Mouse (Mus musculus) urinary bladder, adult 2 months (tissue): ENCODE results near the gene Cyp4a31. TPM values are rescaled to one million over a fixed set of nuclear protein-coding genes. Genes with fewer than 3 reads are reported as not detected.
"Not testable (repeated sequence)": the region's sequence is repeated elsewhere in the genome, so short reads cannot be mapped to it uniquely, and the experiment has no call there.

Experiments
- DNase-seq: peaks from one replicate; pipeline ENCODE4 v3.0.0; 2022; ENCODE audit warnings: low spot score
- polyA plus RNA-seq: library from polyadenylated mRNA; depleted of rRNA; stranded (reverse); fragments of >200 nt; gene quantifications from 2 replicates; pipeline ENCODE4 v1.2.3, GENCODE M21; 2012; rRNA removed

Gene Cyp4a31
- not detected in 2 replicates for polyA plus RNA-seq

DNA sequence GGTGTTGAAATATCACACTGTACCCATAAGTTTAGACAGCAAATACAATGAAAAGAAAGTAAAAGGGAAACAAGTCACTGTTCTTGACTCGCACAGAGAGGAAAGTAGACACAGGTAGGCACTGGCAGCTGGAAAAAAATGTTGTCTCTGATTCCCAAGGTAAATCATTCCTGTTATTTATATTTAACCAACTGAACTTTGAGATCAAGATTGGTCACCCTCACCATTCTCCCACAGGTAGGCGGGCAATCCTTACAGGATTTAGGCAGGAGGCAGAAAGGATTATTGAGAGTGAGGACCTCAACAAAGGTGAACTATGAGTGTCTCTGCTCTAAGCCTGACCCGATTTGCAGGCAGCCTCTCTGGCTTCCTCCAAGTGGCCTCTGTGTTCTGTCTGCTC is at the start of gene Cyp4a31:
Gene Cyp4a31, plus strand, starts transcription at position 249 of the 400 bp plus-strand sequence.
- no peak for DNase-seq

- DNase-seq: not testable (repeated sequence)
These were observed 49.5 kb upstream of the Cyp4a31 start for GRCm38 (mm10) chr4:115513964-115514363.

- DNase-seq: not testable (repeated sequence)
These were observed 45.4 kb upstream of the Cyp4a31 start, which contains the start of gene Cyp4a10 for GRCm38 (mm10) chr4:115518000-115518399. Gene Cyp4a10 (plus strand): TSS chr4:115518264.

- no peak for DNase-seq
These were observed 44.0 kb upstream of the Cyp4a31 start for GRCm38 (mm10) chr4:115519444-115519843.

DNA sequence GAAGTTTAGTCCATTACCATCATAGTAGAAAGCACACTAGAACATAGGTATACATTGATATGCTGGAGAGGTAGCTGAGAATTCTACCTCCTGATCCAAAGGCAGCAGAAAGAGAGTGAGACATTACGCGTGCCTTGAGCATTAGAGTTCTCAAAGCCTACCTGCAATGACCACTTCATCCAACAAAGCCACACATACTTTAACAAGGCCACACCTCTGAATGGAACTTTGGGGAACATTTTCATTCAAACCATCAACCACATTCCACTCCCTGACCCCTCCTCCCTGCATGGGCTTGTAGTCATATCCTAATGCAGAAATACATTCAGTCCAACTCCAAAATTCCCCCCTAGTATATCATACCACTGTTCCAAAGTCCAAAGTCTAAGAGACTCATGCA is 41.7 kb upstream of the Cyp4a31 start:
- no peak for DNase-seq

- DNase-seq: no peak
These were observed 18.3 kb upstream of the Cyp4a31 start for GRCm38 (mm10) chr4:115545101-115545500.

DNA sequence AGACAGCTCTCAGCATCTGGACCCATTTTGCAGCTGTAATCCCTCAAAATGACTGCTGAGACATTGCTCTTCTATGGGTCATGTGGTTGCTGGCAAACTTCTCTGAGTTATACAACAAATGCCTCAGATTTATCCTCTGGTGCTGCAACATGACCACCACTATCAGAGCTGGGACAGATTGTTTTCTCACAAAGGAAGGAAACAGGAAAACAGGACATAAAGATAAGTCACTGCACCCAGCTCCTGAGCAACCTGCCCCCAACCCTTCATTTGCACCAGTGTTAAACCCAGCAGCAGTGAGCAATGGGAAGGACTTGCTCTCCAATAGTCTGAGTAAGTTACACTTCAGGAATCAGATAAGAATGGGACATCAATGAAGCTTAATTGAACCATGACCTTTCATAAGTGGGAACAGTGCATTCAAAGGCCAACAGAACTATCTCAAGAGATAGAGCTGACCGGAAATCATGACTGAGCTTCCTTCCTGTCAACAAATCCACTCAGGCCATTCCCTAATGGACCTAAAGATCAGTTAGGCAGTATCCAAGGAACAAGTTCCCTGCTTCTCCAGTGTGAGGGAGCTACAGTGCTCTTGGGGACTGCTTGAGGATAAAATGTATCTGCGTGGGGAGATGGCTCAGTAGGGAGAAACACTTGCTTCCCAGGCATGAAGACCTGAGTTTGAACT is 17.2 kb upstream of the Cyp4a31 start:
- DNase-seq: no peak

DNA sequence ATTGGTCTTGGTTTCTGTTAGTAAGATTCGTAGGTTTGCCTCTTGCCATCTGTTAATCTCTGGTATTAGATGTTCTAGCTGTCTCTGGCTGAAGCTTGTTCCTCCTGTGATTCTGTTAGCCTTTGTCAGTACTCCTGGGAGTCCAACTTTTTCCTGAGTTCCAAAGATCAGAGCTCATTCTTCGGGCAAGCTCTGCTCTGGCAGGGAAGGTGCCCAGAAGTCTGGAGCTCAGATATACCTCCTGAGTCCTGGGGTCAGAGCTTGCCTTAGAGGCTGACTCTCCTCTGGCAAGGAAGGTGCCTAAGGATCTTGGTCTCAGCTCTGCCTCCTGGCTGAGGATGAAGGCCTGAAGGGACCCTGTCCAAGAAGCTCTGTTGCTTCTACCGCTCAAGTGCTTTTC is 10.7 kb upstream of the Cyp4a31 start:
- no peak for DNase-seq

- DNase-seq: no peak
These were observed 7.9 kb upstream of the Cyp4a31 start for GRCm38 (mm10) chr4:115555513-115555912.

DNA sequence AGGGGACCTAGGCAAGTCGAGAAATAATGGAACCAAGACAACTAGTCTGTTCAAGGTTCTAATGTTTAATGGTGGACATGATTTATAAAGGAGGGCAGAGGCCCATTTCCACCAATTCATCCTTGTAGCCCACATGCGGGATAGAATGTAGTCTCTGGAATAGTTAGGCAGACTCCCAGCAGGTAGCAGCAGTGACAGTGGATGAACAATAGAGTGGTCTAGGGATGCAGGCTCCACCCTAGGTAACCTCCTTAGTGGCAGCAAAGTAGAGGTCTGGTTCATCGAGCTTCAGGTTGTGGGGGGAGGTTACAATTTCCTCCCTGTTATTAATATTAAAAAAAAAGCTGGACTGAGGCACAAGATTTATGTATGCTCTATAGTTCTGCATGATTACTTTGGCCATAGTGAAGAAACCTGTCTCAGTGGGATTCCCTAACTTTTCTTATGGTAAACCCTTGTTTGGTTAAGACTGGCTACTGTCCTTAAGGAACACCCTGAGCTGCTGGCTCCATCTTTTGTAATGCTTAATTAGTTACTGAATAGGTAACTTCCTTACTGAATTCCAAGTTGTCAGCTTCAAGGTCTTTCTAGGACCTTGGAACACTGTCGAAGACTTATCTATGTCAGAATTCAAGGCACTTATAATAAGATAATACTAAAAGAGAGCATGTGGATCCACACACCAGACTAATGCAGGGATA is 5.4 kb upstream of the Cyp4a31 start:
- DNase-seq: no peak

DNA sequence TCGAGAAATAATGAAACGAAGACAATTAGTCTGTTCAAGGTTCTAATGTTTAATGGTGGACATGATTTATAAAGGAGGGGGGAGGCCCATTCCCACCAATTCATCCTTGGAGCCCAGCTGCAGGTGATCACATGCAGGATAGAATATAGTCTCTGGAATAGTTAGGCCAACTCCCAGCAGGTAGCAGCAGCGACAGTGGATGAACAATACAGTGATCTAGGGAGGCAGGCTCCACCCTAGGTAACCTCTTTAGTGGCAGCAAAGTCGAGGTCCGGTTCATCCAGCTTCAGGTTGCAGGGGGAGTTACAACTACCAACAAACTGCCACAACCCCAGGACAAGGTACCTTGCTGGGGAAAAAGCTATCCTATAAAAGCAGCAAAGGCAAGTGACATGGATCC is 2.2 kb upstream of the Cyp4a31 start:
- not testable (repeated sequence) for DNase-seq

- not testable (repeated sequence) for DNase-seq
These were observed 1.2 kb downstream of the Cyp4a31 start for GRCm38 (mm10) chr4:115564469-115565225.

GRCm38 (mm10) chr4:115575255-115575654 is 11.8 kb downstream of the Cyp4a31 start:
- no peak for DNase-seq

- no peak for DNase-seq
These were observed 12.3 kb downstream of the Cyp4a31 start for GRCm38 (mm10) chr4:115575776-115576175.

GRCm38 (mm10) chr4:115583036-115583435 is 19.6 kb downstream of the Cyp4a31 start:
- DNase-seq: no peak

DNA sequence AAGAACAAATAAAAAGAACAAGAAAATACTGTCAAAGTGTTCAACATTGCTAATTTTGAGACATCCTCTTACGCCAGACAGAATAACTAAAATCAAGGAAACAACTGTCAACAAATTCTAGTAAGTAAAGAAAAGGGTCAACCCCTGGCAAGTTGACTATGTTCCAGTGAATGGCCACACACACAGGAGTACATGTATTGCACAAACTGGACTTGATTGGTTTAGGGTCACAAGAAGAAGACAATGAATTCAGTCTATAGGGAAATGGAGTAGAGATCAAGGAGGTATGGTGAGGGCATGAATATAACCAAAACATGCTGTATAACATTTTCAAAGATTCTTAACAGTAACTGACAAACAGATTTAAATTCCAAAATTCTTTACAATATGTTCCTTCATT is 32.9 kb downstream of the Cyp4a31 start:
- DNase-seq: no peak

DNA sequence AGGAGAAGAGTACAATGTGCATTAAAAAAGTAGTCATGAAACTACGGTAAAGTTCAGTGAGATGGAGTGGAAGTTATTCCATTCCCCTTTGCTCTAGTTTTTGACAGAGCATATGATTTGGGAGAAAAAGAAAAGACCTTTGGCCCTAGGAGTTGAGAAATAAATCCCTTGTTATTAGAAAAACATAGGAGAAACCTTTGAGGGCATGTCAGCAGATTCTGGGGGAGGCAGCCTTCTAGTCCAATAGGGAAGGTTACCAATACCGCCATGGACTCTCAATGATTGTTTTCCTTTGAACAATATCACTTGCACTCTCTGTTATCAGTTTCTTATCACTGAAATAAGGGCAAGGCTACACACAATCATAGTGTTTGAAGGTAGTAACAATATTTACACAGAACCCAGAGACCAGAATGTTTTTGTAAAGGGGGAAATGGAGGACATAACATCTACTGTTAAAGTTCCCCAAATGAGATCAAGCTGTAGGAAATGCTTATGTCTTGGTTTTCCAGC is 33.4 kb downstream of the Cyp4a31 start:
- no peak for DNase-seq

GRCm38 (mm10) chr4:115600611-115601010 is 37.2 kb downstream of the Cyp4a31 start, which contains the start of gene Cyp4a32:
Gene Cyp4a32 (plus strand): TSS chr4:115600969.
- DNase-seq: not testable (repeated sequence)

GRCm38 (mm10) chr4:115614005-115614404 is 50.6 kb downstream of the Cyp4a31 start:
- no peak for DNase-seq

GRCm38 (mm10) chr4:115625560-115625959 is 62.1 kb downstream of the Cyp4a31 start:
- DNase-seq: not testable (repeated sequence)
